Mouse (Mus musculus) bone marrow, adult 2 months (tissue): ENCODE measurements around the gene Coq10b.

Experiments used
- CTCF ChIP-seq: fragments of 200-500 bp; IDR thresholded peaks from 2 replicates; pipeline ENCODE4 v1.5.1; 2011; ENCODE audit warnings: low read length, control low read depth; ENCODE audit not compliant: control insufficient read depth, insufficient read depth
- POLR2A ChIP-seq: fragments of 200-500 bp; IDR thresholded peaks from 2 replicates; pipeline ENCODE4 v1.6.1; 2011; ENCODE audit warnings: low read depth, mild to moderate bottlenecking, control low read depth, low read length, borderline replicate concordance; ENCODE audit not compliant: control insufficient read depth

- no peak for TF ChIP-seq POLR2A
- no peak for TF ChIP-seq CTCF
These were observed 25.9 kb upstream of the Coq10b start for GRCm38 (mm10) chr1:55026444-55027252.
